Mouse (Mus musculus) CD8-positive naive resting alpha-beta T cell, adult 57 days (primary cell): ENCODE measurements around the gene Myo18a. TPM values are rescaled to one million over a fixed set of nuclear protein-coding genes. Genes with fewer than 3 reads are reported as not detected.

Experiments
- total RNA-seq: library from RNA; stranded (reverse); gene quantifications from one replicate; pipeline ENCODE4 v1.2.4, GENCODE M21; 2023

Gene Myo18a
- 52.2 TPM for total RNA-seq

GRCm38 (mm10) chr11:77762783-77763672 is at the start of gene Myo18a:
TSS of gene Myo18a (plus strand) at chr11:77763246.

GRCm38 (mm10) chr11:77725183-77725582 is 37.9 kb upstream of the Myo18a start, which contains the start of gene Cryba1:
TSS of gene Cryba1 (minus strand) at chr11:77725283.

GRCm38 (mm10) chr11:77787707-77788106 is 24.7 kb downstream of the Myo18a start, which contains the start of gene Gm10277:
TSS of gene Gm10277 (minus strand) at chr11:77787747.

GRCm38 (mm10) chr11:77893787-77894718 is 131.0 kb downstream of the Myo18a start, which contains the start of gene Pipox:
TSS of gene Pipox (minus strand) at chr11:77894096.

Other genes with a start within 250 kb of the Myo18a start
- 14.1 TPM for gene Abhd15, start 248.1 kb upstream of the Myo18a start, total RNA-seq
- gene Trp53i13, start 247.3 kb upstream of the Myo18a start, total RNA-seq, result 25.9 TPM
- 3.8 TPM for gene Gm10392, start 244.0 kb upstream of the Myo18a start, total RNA-seq
- gene Taok1, start 155.4 kb upstream of the Myo18a start, total RNA-seq, result 38.9 TPM
- 132 TPM for gene Nufip2, start 77.1 kb upstream of the Myo18a start, total RNA-seq
- not detected for gene Cryba1, start 38.0 kb upstream of the Myo18a start, total RNA-seq
- not detected for gene Gm10277, start 24.5 kb downstream of the Myo18a start, total RNA-seq
- 0.64 TPM for gene Pipox, start 130.8 kb downstream of the Myo18a start, total RNA-seq
- not detected for gene Sez6, start 167.6 kb downstream of the Myo18a start, total RNA-seq
- gene Phf12, start 219.5 kb downstream of the Myo18a start, total RNA-seq, result 135 TPM